Mouse (Mus musculus): ENCODE results near the gene Gm3106.
"Not testable (repeated sequence)": the region's sequence is repeated elsewhere in the genome, so short reads cannot be mapped to it uniquely, and the experiment has no call there.

The Gm3106 gene

GRCm38 (mm10) chr5:94217705-94218104 is at the start of gene Gm3106:
Gm3106 (plus strand) TSS chr5:94218005.
- not testable (repeated sequence) for DNase-seq (ENCODE audit: extremely low read depth, low read depth)

Measured in MEL-GATA-1-ER (cell line).